Mouse (Mus musculus): ENCODE data around the gene Krtap1-5. TPM values are rescaled to one million over a fixed set of nuclear protein-coding genes. Genes with fewer than 3 reads are reported as not detected.

The Krtap1-5 gene
- polyA plus RNA-seq, 1 experiment from 2014 or later = not detected

- no peak overlapping the region for H3K9ac ChIP-seq
- H3K9me3 ChIP-seq (ENCODE audit: control insufficient read depth, low read length) = no peaks in the 10 kb centered on the region
- H3K27me3 ChIP-seq (ENCODE audit: control insufficient read depth, insufficient read depth, low read length) = no peaks in the 10 kb centered on the region
- no peak overlapping the region for H3K4me2 ChIP-seq (replicated peaks)
- DNase-seq (ENCODE audit: low spot score) (no peak), ATAC-seq (ENCODE audit: low FRiP score) (no peak)
- H3K27ac ChIP-seq = no peak overlapping the region
- no peak overlapping the region for H3K4me3 ChIP-seq (replicated peaks; ENCODE audit: low read length)
- no peaks in the 10 kb centered on the region for H3K4me1 ChIP-seq (replicated peaks; ENCODE audit: control insufficient read depth, insufficient read depth, low read length)
- 85% methylated on average over 3 of the region's 3 CpGs for WGBS
- no peaks in the 10 kb centered on the region for H3K36me3 ChIP-seq (replicated peaks; ENCODE audit: control insufficient read depth, insufficient read depth)
These were observed 22.7 kb downstream of the Krtap1-5 start for GRCm38 (mm10) chr11:99557976-99558745.

- DNase-seq (ENCODE audit: low spot score) = no peak
- H3K4me1 ChIP-seq (replicated peaks; ENCODE audit: control insufficient read depth, insufficient read depth, low read length) = no peaks in the 10 kb centered on the region
- H3K9me3 ChIP-seq (ENCODE audit: control insufficient read depth, low read length) = no peaks in the 10 kb centered on the region
- H3K27me3 ChIP-seq (ENCODE audit: control insufficient read depth, insufficient read depth, low read length) = no peaks in the 10 kb centered on the region
- no peak within 1 kb of the TSS for H3K4me3 ChIP-seq (replicated peaks; ENCODE audit: low read length)
- no peaks in the 10 kb centered on the region for H3K36me3 ChIP-seq (replicated peaks; ENCODE audit: control insufficient read depth, insufficient read depth)
- WGBS = 79% methylated on average over 2 of the region's 2 CpGs
- no peak for ATAC-seq (ENCODE audit: low FRiP score)
- H3K4me2 ChIP-seq (replicated peaks) = no peak within 1 kb of the TSS
- no peak within 1 kb of the TSS for H3K9ac ChIP-seq
- H3K27ac ChIP-seq = no peak within 1 kb of the TSS
These were observed 24.1 kb downstream of the Krtap1-5 start, which contains the start of gene Krtap3-2 for GRCm38 (mm10) chr11:99556753-99557152. Gene Krtap3-2 (minus strand): TSS chr11:99556853.

- Histone ChIP-seq H3K36me3 (replicated peaks; ENCODE audit: control insufficient read depth, insufficient read depth) (no peaks in the 10 kb centered on the region), H3K4me2 (replicated peaks) (no peak overlapping the region), H3K27ac (no peak overlapping the region), H3K27me3 (ENCODE audit: control insufficient read depth, insufficient read depth, low read length) (no peaks in the 10 kb centered on the region), H3K9me3 (ENCODE audit: control insufficient read depth, low read length) (no peaks in the 10 kb centered on the region), H3K4me1 (replicated peaks; ENCODE audit: control insufficient read depth, insufficient read depth, low read length) (no peaks in the 10 kb centered on the region), H3K4me3 (replicated peaks; ENCODE audit: low read length) (no peak overlapping the region), H3K9ac (no peak overlapping the region)
- ATAC-seq (ENCODE audit: low FRiP score) = no peak
- DNase-seq (ENCODE audit: low spot score) = no peak
- WGBS = 87% methylated on average over 2 of the region's 2 CpGs
These were observed 24.6 kb downstream of the Krtap1-5 start for GRCm38 (mm10) chr11:99556195-99556594.

- no peak within 1 kb of the TSS for H3K27ac ChIP-seq
- no peak for ATAC-seq (ENCODE audit: low FRiP score)
- no peaks in the 10 kb centered on the region for H3K4me1 ChIP-seq (replicated peaks; ENCODE audit: control insufficient read depth, insufficient read depth, low read length)
- 62% methylated on average over 4 of the region's 4 CpGs for WGBS
- no peak within 1 kb of the TSS for H3K4me3 ChIP-seq (replicated peaks; ENCODE audit: low read length)
- no peaks in the 10 kb centered on the region for H3K36me3 ChIP-seq (replicated peaks; ENCODE audit: control insufficient read depth, insufficient read depth)
- DNase-seq (ENCODE audit: low spot score) = no peak
- H3K9ac ChIP-seq = no peak within 1 kb of the TSS
- no peaks in the 10 kb centered on the region for H3K9me3 ChIP-seq (ENCODE audit: control insufficient read depth, low read length)
- H3K27me3 ChIP-seq (ENCODE audit: control insufficient read depth, insufficient read depth, low read length) = no peaks in the 10 kb centered on the region
- no peak within 1 kb of the TSS for H3K4me2 ChIP-seq (replicated peaks)
These were observed 30.1 kb downstream of the Krtap1-5 start, which contains the start of gene Krtap3-3 for GRCm38 (mm10) chr11:99550765-99551164. Gene Krtap3-3 (minus strand): TSS chr11:99550865.

- Histone ChIP-seq H3K27me3 (ENCODE audit: control insufficient read depth, insufficient read depth, low read length) (no peaks in the 10 kb centered on the region), H3K27ac (no peak overlapping the region), H3K9ac (no peak overlapping the region), H3K36me3 (replicated peaks; ENCODE audit: control insufficient read depth, insufficient read depth) (no peaks in the 10 kb centered on the region), H3K4me1 (replicated peaks; ENCODE audit: control insufficient read depth, insufficient read depth, low read length) (no peaks in the 10 kb centered on the region), H3K4me3 (replicated peaks; ENCODE audit: low read length) (no peak overlapping the region), H3K9me3 (ENCODE audit: control insufficient read depth, low read length) (no peaks in the 10 kb centered on the region), H3K4me2 (replicated peaks) (no peak overlapping the region)
- no peak for ATAC-seq (ENCODE audit: low FRiP score)
- DNase-seq (ENCODE audit: low spot score) = no peak
These were observed 32.9 kb downstream of the Krtap1-5 start for GRCm38 (mm10) chr11:99547892-99548291.

- no peak overlapping the region for H3K27ac ChIP-seq
- no peaks in the 10 kb centered on the region for H3K9me3 ChIP-seq (ENCODE audit: control insufficient read depth, low read length)
- ATAC-seq (ENCODE audit: low FRiP score) (no peak), DNase-seq (ENCODE audit: low spot score) (peak; percentile 58)
- H3K27me3 ChIP-seq (ENCODE audit: control insufficient read depth, insufficient read depth, low read length) = no peaks in the 10 kb centered on the region
- no peak overlapping the region for H3K9ac ChIP-seq
- 53% methylated on average over 9 of the region's 9 CpGs for WGBS
- no peaks in the 10 kb centered on the region for H3K4me1 ChIP-seq (replicated peaks; ENCODE audit: control insufficient read depth, insufficient read depth, low read length)
- no peak overlapping the region for H3K4me3 ChIP-seq (replicated peaks; ENCODE audit: low read length)
- peak overlapping the region; percentile 16 for H3K4me2 ChIP-seq (replicated peaks)
- no peaks in the 10 kb centered on the region for H3K36me3 ChIP-seq (replicated peaks; ENCODE audit: control insufficient read depth, insufficient read depth)
These were observed 41.1 kb downstream of the Krtap1-5 start for GRCm38 (mm10) chr11:99539721-99540120.

Other genes with a start within 250 kb of the Krtap1-5 start
- 0.26 TPM in 1 of 2 replicates, not detected in the other for gene Krt26, start 243.1 kb downstream of the Krtap1-5 start, polyA plus RNA-seq (2014; fragmentation: Nextera tagmentation; extraction: Ambion mirVana)
- 0.13 TPM in 1 of 2 replicates, not detected in the other for gene Krt27, start 229.9 kb downstream of the Krtap1-5 start, polyA plus RNA-seq (2014; fragmentation: Nextera tagmentation; extraction: Ambion mirVana)
- 0.38 and 0.59 TPM in 2 replicates for gene Krt28, start 206.1 kb downstream of the Krtap1-5 start, polyA plus RNA-seq (2014; fragmentation: Nextera tagmentation; extraction: Ambion mirVana)
- 31.7 and 39.9 TPM in 2 replicates for gene Krt10, start 191.7 kb downstream of the Krtap1-5 start, polyA plus RNA-seq (2014; fragmentation: Nextera tagmentation; extraction: Ambion mirVana)
- gene Krt12, start 158.8 kb downstream of the Krtap1-5 start, polyA plus RNA-seq (2014; fragmentation: Nextera tagmentation; extraction: Ambion mirVana) = not detected in 2 replicates
- 0.14 TPM in 1 of 2 replicates, not detected in the other for gene Krt20, start 142.9 kb downstream of the Krtap1-5 start, polyA plus RNA-seq (2014; fragmentation: Nextera tagmentation; extraction: Ambion mirVana)
- gene Krt23, start 87.9 kb downstream of the Krtap1-5 start, polyA plus RNA-seq (2014; fragmentation: Nextera tagmentation; extraction: Ambion mirVana) = 0.32 TPM in 1 of 2 replicates, not detected in the other
- not detected in 2 replicates for gene Krt39, start 59.7 kb downstream of the Krtap1-5 start, polyA plus RNA-seq (2014; fragmentation: Nextera tagmentation; extraction: Ambion mirVana)
- gene Krt40, start 37.9 kb downstream of the Krtap1-5 start, polyA plus RNA-seq (2014; fragmentation: Nextera tagmentation; extraction: Ambion mirVana) = not detected in 2 replicates
- gene Krtap3-3, start 30.2 kb downstream of the Krtap1-5 start, polyA plus RNA-seq (2014; fragmentation: Nextera tagmentation; extraction: Ambion mirVana) = not detected in 2 replicates
- not detected in 2 replicates for gene Krtap3-2, start 24.2 kb downstream of the Krtap1-5 start, polyA plus RNA-seq (2014; fragmentation: Nextera tagmentation; extraction: Ambion mirVana)
- gene Gm11939, start 21.6 kb downstream of the Krtap1-5 start, polyA plus RNA-seq (2014; fragmentation: Nextera tagmentation; extraction: Ambion mirVana) = not detected in 2 replicates
- gene Krtap3-1, start 14.4 kb downstream of the Krtap1-5 start, polyA plus RNA-seq (2014; fragmentation: Nextera tagmentation; extraction: Ambion mirVana) = not detected in 2 replicates
- gene Krtap1-4, start 2.6 kb upstream of the Krtap1-5 start, polyA plus RNA-seq (2014; fragmentation: Nextera tagmentation; extraction: Ambion mirVana) = not detected in 2 replicates
- not detected in 2 replicates for gene Krtap1-3, start 10.3 kb upstream of the Krtap1-5 start, polyA plus RNA-seq (2014; fragmentation: Nextera tagmentation; extraction: Ambion mirVana)
- not detected in 2 replicates for gene Krtap9-3, start 17.1 kb upstream of the Krtap1-5 start, polyA plus RNA-seq (2014; fragmentation: Nextera tagmentation; extraction: Ambion mirVana)
- not detected in 2 replicates for gene Gm11938, start 22.3 kb upstream of the Krtap1-5 start, polyA plus RNA-seq (2014; fragmentation: Nextera tagmentation; extraction: Ambion mirVana)
- not detected in 2 replicates for gene Gm11937, start 29.2 kb upstream of the Krtap1-5 start, polyA plus RNA-seq (2014; fragmentation: Nextera tagmentation; extraction: Ambion mirVana)
- gene Krtap2-4, start 33.8 kb upstream of the Krtap1-5 start, polyA plus RNA-seq (2014; fragmentation: Nextera tagmentation; extraction: Ambion mirVana) = not detected in 2 replicates
- not detected in 2 replicates for gene Gm11562, start 39.4 kb upstream of the Krtap1-5 start, polyA plus RNA-seq (2014; fragmentation: Nextera tagmentation; extraction: Ambion mirVana)
- gene Krtap4-1, start 47.2 kb upstream of the Krtap1-5 start, polyA plus RNA-seq (2014; fragmentation: Nextera tagmentation; extraction: Ambion mirVana) = not detected in 2 replicates
- gene Krtap4-2, start 54.1 kb upstream of the Krtap1-5 start, polyA plus RNA-seq (2014; fragmentation: Nextera tagmentation; extraction: Ambion mirVana) = not detected in 2 replicates
- not detected in 2 replicates for gene Krtap4-7, start 63.1 kb upstream of the Krtap1-5 start, polyA plus RNA-seq (2014; fragmentation: Nextera tagmentation; extraction: Ambion mirVana)
- gene Gm11555, start 69.2 kb upstream of the Krtap1-5 start, polyA plus RNA-seq (2014; fragmentation: Nextera tagmentation; extraction: Ambion mirVana) = not detected in 2 replicates
- not detected in 2 replicates for gene Gm11563, start 77.9 kb upstream of the Krtap1-5 start, polyA plus RNA-seq (2014; fragmentation: Nextera tagmentation; extraction: Ambion mirVana)
- gene Krtap4-6, start 84.9 kb upstream of the Krtap1-5 start, polyA plus RNA-seq (2014; fragmentation: Nextera tagmentation; extraction: Ambion mirVana) = not detected in 2 replicates
- gene Gm14190, start 109.7 kb upstream of the Krtap1-5 start, polyA plus RNA-seq (2014; fragmentation: Nextera tagmentation; extraction: Ambion mirVana) = not detected in 2 replicates
- gene Gm14180, start 153.3 kb upstream of the Krtap1-5 start, polyA plus RNA-seq (2014; fragmentation: Nextera tagmentation; extraction: Ambion mirVana) = not detected in 2 replicates
- gene Gm11595, start 191.9 kb upstream of the Krtap1-5 start, polyA plus RNA-seq (2014; fragmentation: Nextera tagmentation; extraction: Ambion mirVana) = not detected in 2 replicates
- gene Krtap4-8, start 199.7 kb upstream of the Krtap1-5 start, polyA plus RNA-seq (2014; fragmentation: Nextera tagmentation; extraction: Ambion mirVana) = not detected in 2 replicates
- not detected in 2 replicates for gene Krtap4-9, start 204.2 kb upstream of the Krtap1-5 start, polyA plus RNA-seq (2014; fragmentation: Nextera tagmentation; extraction: Ambion mirVana)
- gene Gm11596, start 212.5 kb upstream of the Krtap1-5 start, polyA plus RNA-seq (2014; fragmentation: Nextera tagmentation; extraction: Ambion mirVana) = not detected in 2 replicates
- not detected in 2 replicates for gene Gm11569, start 217.9 kb upstream of the Krtap1-5 start, polyA plus RNA-seq (2014; fragmentation: Nextera tagmentation; extraction: Ambion mirVana)
- gene Gm11554, start 223.4 kb upstream of the Krtap1-5 start, polyA plus RNA-seq (2014; fragmentation: Nextera tagmentation; extraction: Ambion mirVana) = not detected in 2 replicates
- not detected in 2 replicates for gene Krtap4-13, start 228.9 kb upstream of the Krtap1-5 start, polyA plus RNA-seq (2014; fragmentation: Nextera tagmentation; extraction: Ambion mirVana)
- gene Gm11564, start 234.7 kb upstream of the Krtap1-5 start, polyA plus RNA-seq (2014; fragmentation: Nextera tagmentation; extraction: Ambion mirVana) = not detected in 2 replicates